Mouse (Mus musculus) lung, postnatal 0 days (tissue): ENCODE measurements around the gene Pnkd.

Source experiments
- CTCF ChIP-seq: IDR thresholded peaks from 2 replicates; pipeline ENCODE4 v1.5.1; 2016; ENCODE audit warnings: antibody characterized with exemption, mild to moderate bottlenecking
- EP300 ChIP-seq: IDR thresholded peaks from 2 replicates; pipeline ENCODE4 v1.6.1; 2016; ENCODE audit warnings: antibody characterized with exemption, mild to moderate bottlenecking, control low read depth

DNA sequence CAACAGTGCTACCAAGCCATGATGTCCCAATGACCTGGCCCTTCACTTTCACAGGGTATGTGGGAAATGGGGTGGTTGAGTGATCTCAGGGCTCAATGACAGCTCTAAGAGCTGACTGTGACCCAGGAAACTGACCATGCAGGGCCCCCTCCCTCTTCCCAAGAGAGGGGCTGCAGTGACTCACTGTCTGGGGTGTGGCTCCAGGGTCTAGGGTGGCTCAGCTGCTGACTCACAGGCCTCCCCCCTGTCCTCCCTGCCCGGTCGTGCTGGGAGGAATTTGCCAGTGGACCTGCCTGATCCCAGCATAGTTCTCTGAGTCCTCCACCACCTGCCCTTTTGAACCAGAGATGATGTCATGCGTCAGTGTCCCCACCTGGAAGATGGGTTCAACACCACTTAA, 12.5 kb downstream of the Pnkd start:
- TF ChIP-seq EP300: peak; percentile 70
- TF ChIP-seq CTCF: no peak
